Mouse (Mus musculus): ENCODE results near the gene Peak1. TPM values are rescaled to one million over a fixed set of nuclear protein-coding genes. Genes with fewer than 3 reads are reported as not detected.

Gene Peak1
- polyA plus RNA-seq, 1 experiment from 2014 or later = 5.5 TPM

- Histone ChIP-seq H3K36me3 (ENCODE audit: control insufficient read depth, insufficient read depth) (no peaks in the 10 kb centered on the region), H3K4me1 (replicated peaks; ENCODE audit: control insufficient read depth, insufficient read depth, low read length) (no peaks in the 10 kb centered on the region), H3K27ac (ENCODE audit: low read length) (no peak overlapping the region), H3K9ac (replicated peaks; ENCODE audit: low read depth, low read length) (no peak overlapping the region), H3K27me3 (replicated peaks; ENCODE audit: control insufficient read depth, insufficient read depth, low read length) (no peaks in the 10 kb centered on the region), H3K4me3 (replicated peaks; ENCODE audit: low read length) (no peak overlapping the region), H3K9me3 (ENCODE audit: control insufficient read depth, low read length) (no peaks in the 10 kb centered on the region), H3K4me2 (ENCODE audit: low read length) (no peak overlapping the region)
- ATAC-seq = no peak
- WGBS = 84% methylated on average over 8 of the region's 8 CpGs
Measured at GRCm38 (mm10) chr9:56244336-56244735, 173.5 kb downstream of the Peak1 start.

DNA sequence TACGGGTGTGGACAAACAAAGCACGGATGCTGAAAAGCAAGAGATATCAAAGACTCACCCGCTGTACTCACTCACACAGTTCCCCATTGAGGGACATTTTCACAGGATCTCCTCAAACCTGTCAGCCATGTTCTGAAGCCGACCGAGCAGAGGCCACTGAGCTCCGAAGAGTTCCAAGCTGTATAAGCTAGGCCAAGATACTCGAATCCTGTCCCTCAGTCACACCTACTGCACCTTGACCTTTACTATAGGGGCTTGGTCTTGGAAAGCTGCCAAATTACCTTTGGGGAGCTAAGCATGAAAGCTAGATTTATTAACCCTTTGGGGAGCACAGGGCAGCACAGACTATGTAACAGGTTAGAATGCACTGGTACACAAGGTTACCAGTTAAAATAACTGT lies 174.0 kb downstream of the Peak1 start:
- 85% methylated on average over 7 of the region's 7 CpGs for WGBS
- H3K4me2 ChIP-seq (ENCODE audit: low read length) = no peak overlapping the region
- H3K4me1 ChIP-seq (replicated peaks; ENCODE audit: control insufficient read depth, insufficient read depth, low read length) = no peaks in the 10 kb centered on the region
- no peak overlapping the region for H3K9ac ChIP-seq (replicated peaks; ENCODE audit: low read depth, low read length)
- H3K4me3 ChIP-seq (replicated peaks; ENCODE audit: low read length) = no peak overlapping the region
- ATAC-seq = no peak
- H3K27ac ChIP-seq (ENCODE audit: low read length) = no peak overlapping the region
- no peaks in the 10 kb centered on the region for H3K9me3 ChIP-seq (ENCODE audit: control insufficient read depth, low read length)
- no peaks in the 10 kb centered on the region for H3K36me3 ChIP-seq (ENCODE audit: control insufficient read depth, insufficient read depth)
- H3K27me3 ChIP-seq (replicated peaks; ENCODE audit: control insufficient read depth, insufficient read depth, low read length) = no peaks in the 10 kb centered on the region

- H3K9me3 ChIP-seq (ENCODE audit: control insufficient read depth, low read length) = no peaks in the 10 kb centered on the region
Measured at GRCm38 (mm10) chr9:56242686-56243085, 175.2 kb downstream of the Peak1 start.

DNA sequence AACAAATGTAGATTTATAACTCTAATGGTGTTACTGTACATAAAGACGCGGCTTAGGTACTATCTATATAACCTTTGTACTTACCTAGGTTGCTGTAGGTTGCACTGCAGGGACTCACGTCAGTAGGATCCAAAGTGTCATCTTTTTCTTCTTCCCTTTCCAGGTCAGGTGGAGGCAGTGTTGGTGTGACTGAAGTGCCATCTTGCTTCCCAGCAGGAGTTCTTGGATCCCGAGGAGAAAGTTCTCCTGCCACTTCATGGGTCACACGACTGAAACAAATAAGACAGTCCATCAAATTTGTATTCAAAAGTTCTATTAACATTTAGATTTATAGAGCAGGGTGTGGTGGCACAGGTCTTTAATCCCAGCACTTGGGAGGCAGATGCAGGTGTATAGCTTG lies 176.8 kb downstream of the Peak1 start:
- Histone ChIP-seq H3K9me3 (ENCODE audit: control insufficient read depth, low read length) (no peaks in the 10 kb centered on the region), H3K36me3 (ENCODE audit: control insufficient read depth, insufficient read depth) (no peaks in the 10 kb centered on the region), H3K4me2 (ENCODE audit: low read length) (no peak overlapping the region), H3K4me1 (replicated peaks; ENCODE audit: control insufficient read depth, insufficient read depth, low read length) (peaks cover under 1% of the 10 kb centered on the region; the same call in 1 of the 2 replicates), H3K9ac (replicated peaks; ENCODE audit: low read depth, low read length) (no peak overlapping the region), H3K27me3 (replicated peaks; ENCODE audit: control insufficient read depth, insufficient read depth, low read length) (no peaks in the 10 kb centered on the region), H3K27ac (ENCODE audit: low read length) (no peak overlapping the region), H3K4me3 (replicated peaks; ENCODE audit: low read length) (no peak overlapping the region)
- ATAC-seq = no peak
- 87% methylated on average over 5 of the region's 5 CpGs for WGBS

More at GRCm38 (mm10) chr9:56242686-56243085, 175.2 kb downstream of the Peak1 start:
- Histone ChIP-seq H3K4me3 (replicated peaks; ENCODE audit: low read length) (no peak overlapping the region), H3K9ac (replicated peaks; ENCODE audit: low read depth, low read length) (no peak overlapping the region), H3K36me3 (ENCODE audit: control insufficient read depth, insufficient read depth) (no peaks in the 10 kb centered on the region), H3K27me3 (replicated peaks; ENCODE audit: control insufficient read depth, insufficient read depth, low read length) (no peaks in the 10 kb centered on the region), H3K4me2 (ENCODE audit: low read length) (no peak overlapping the region), H3K4me1 (replicated peaks; ENCODE audit: control insufficient read depth, insufficient read depth, low read length) (no peaks in the 10 kb centered on the region), H3K27ac (ENCODE audit: low read length) (no peak overlapping the region)
- ATAC-seq = no peak
- WGBS = 82% methylated on average over 3 of the region's 3 CpGs

GRCm38 (mm10) chr9:56235871-56236298 lies 182.0 kb downstream of the Peak1 start:
- Histone ChIP-seq H3K4me1 (replicated peaks; ENCODE audit: control insufficient read depth, insufficient read depth, low read length) (peaks cover 7% of the 10 kb centered on the region; the same call in 1 of the 2 replicates), H3K27me3 (replicated peaks; ENCODE audit: control insufficient read depth, insufficient read depth, low read length) (no peaks in the 10 kb centered on the region), H3K9ac (replicated peaks; ENCODE audit: low read depth, low read length) (no peak overlapping the region), H3K4me2 (ENCODE audit: low read length) (no peak overlapping the region), H3K4me3 (replicated peaks; ENCODE audit: low read length) (no peak overlapping the region), H3K27ac (ENCODE audit: low read length) (no peak overlapping the region), H3K9me3 (ENCODE audit: control insufficient read depth, low read length) (no peaks in the 10 kb centered on the region), H3K36me3 (ENCODE audit: control insufficient read depth, insufficient read depth) (no peaks in the 10 kb centered on the region)
- 20% methylated on average over 6 of the region's 6 CpGs for WGBS
- 0 out of 2 replicates have a peak, but pooled peaks have one; percentile 36 for ATAC-seq

DNA sequence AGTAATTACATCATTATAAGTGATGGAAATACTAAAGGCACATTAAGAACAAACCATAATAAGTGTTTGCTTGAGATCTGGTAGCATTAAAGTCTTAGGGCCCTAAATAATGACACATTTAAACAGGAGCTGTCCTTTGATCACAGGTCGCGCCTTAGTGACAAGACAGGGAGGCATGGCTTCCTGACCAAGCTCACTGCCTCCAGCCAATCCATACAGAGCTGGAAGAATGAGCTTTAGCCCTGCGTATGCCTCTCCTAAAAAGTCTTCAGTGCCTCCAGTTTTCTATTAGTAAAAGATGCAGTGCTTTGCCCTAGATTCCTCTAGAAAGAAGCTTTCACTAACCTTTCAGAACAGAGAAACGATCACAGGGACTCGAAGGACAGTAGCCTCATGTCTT lies 182.6 kb downstream of the Peak1 start:
- Histone ChIP-seq H3K27me3 (replicated peaks; ENCODE audit: control insufficient read depth, insufficient read depth, low read length) (no peaks in the 10 kb centered on the region), H3K9ac (replicated peaks; ENCODE audit: low read depth, low read length) (no peak overlapping the region), H3K27ac (ENCODE audit: low read length) (no peak overlapping the region), H3K4me3 (replicated peaks; ENCODE audit: low read length) (no peak overlapping the region), H3K9me3 (ENCODE audit: control insufficient read depth, low read length) (no peaks in the 10 kb centered on the region), H3K4me2 (ENCODE audit: low read length) (no peak overlapping the region), H3K36me3 (ENCODE audit: control insufficient read depth, insufficient read depth) (no peaks in the 10 kb centered on the region), H3K4me1 (replicated peaks; ENCODE audit: control insufficient read depth, insufficient read depth, low read length) (peaks cover 7% of the 10 kb centered on the region; the same call in 1 of the 2 replicates)
- WGBS = 82% methylated on average over 5 of the region's 5 CpGs
- ATAC-seq = no peak

GRCm38 (mm10) chr9:56234561-56234960 lies 183.3 kb downstream of the Peak1 start:
- no peaks in the 10 kb centered on the region for H3K27me3 ChIP-seq (replicated peaks; ENCODE audit: control insufficient read depth, insufficient read depth, low read length)
- H3K36me3 ChIP-seq (ENCODE audit: control insufficient read depth, insufficient read depth) = no peaks in the 10 kb centered on the region
- H3K9ac ChIP-seq (replicated peaks; ENCODE audit: low read depth, low read length) = no peak overlapping the region
- H3K9me3 ChIP-seq (ENCODE audit: control insufficient read depth, low read length) = no peaks in the 10 kb centered on the region
- no peak overlapping the region for H3K27ac ChIP-seq (ENCODE audit: low read length)
- 89% methylated on average over 3 of the region's 3 CpGs for WGBS
- no peak overlapping the region for H3K4me2 ChIP-seq (ENCODE audit: low read length)
- ATAC-seq = no peak
- peaks cover 7% of the 10 kb centered on the region; the same call in 1 of the 2 replicates for H3K4me1 ChIP-seq (replicated peaks; ENCODE audit: control insufficient read depth, insufficient read depth, low read length)
- no peak overlapping the region for H3K4me3 ChIP-seq (replicated peaks; ENCODE audit: low read length)

DNA sequence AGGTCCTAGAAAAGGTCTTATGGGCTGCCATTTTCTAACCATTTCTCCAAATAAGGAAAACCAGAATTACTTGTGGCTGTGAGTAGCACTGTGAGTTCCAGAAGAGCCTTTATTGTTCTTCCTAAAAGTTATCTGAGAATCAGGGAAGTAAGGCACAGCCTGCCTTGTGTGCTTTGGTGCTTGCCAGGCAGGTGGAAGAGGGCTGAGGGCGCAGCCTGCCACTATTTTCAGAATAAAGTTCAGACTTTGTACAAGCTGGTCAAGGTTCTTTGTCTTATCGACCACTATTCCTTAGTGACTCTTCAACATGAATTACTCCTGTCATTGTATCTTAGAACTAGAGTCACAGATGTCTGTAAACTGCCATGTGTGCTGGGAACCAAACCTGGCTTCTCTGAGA lies 184.6 kb downstream of the Peak1 start:
- no peak for ATAC-seq
- 85% methylated on average over 2 of the region's 2 CpGs for WGBS
- Histone ChIP-seq H3K36me3 (ENCODE audit: control insufficient read depth, insufficient read depth) (no peaks in the 10 kb centered on the region), H3K4me1 (replicated peaks; ENCODE audit: control insufficient read depth, insufficient read depth, low read length) (peaks cover 7% of the 10 kb centered on the region; the same call in 1 of the 2 replicates), H3K9ac (replicated peaks; ENCODE audit: low read depth, low read length) (no peak overlapping the region), H3K27ac (ENCODE audit: low read length) (no peak overlapping the region), H3K4me2 (ENCODE audit: low read length) (no peak overlapping the region), H3K27me3 (replicated peaks; ENCODE audit: control insufficient read depth, insufficient read depth, low read length) (no peaks in the 10 kb centered on the region), H3K9me3 (ENCODE audit: control insufficient read depth, low read length) (no peaks in the 10 kb centered on the region), H3K4me3 (replicated peaks; ENCODE audit: low read length) (no peak overlapping the region)

GRCm38 (mm10) chr9:56230906-56231305 lies 187.0 kb downstream of the Peak1 start:
- no peak overlapping the region for H3K9ac ChIP-seq (replicated peaks; ENCODE audit: low read depth, low read length)
- peaks cover 5% of the 10 kb centered on the region; the same call in 1 of the 2 replicates for H3K4me1 ChIP-seq (replicated peaks; ENCODE audit: control insufficient read depth, insufficient read depth, low read length)
- ATAC-seq = no peak
- no peak overlapping the region for H3K4me3 ChIP-seq (replicated peaks; ENCODE audit: low read length)
- H3K4me2 ChIP-seq (ENCODE audit: low read length) = no peak overlapping the region
- no peaks in the 10 kb centered on the region for H3K36me3 ChIP-seq (ENCODE audit: control insufficient read depth, insufficient read depth)
- H3K9me3 ChIP-seq (ENCODE audit: control insufficient read depth, low read length) = no peaks in the 10 kb centered on the region
- H3K27ac ChIP-seq (ENCODE audit: low read length) = no peak overlapping the region
- H3K27me3 ChIP-seq (replicated peaks; ENCODE audit: control insufficient read depth, insufficient read depth, low read length) = no peaks in the 10 kb centered on the region

DNA sequence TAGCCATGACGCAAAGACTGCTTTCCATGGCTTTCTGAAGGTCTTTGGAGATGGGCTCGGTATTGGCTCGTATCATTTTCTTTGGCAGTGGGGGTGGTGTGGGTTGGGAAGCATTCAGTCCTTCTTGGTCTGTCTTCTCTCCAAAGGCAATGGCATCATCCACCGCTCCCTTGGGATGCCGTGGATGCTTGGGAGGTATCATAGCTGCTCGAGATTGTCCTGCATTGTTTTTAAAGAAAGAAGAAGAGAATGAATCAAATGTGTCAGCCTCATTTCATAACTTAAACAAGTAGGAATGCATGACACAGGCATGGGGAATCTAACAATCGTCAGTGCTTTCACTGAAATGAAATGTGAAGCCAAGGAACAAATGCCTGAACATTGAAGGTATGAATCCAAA lies 190.2 kb downstream of the Peak1 start:
- Histone ChIP-seq H3K9me3 (ENCODE audit: control insufficient read depth, low read length) (no peaks in the 10 kb centered on the region), H3K4me2 (ENCODE audit: low read length) (no peak overlapping the region), H3K9ac (replicated peaks; ENCODE audit: low read depth, low read length) (no peak overlapping the region), H3K27me3 (replicated peaks; ENCODE audit: control insufficient read depth, insufficient read depth, low read length) (0 out of 2 replicates have a peak, but pooled peaks cover 3% of the 10 kb centered on the region), H3K36me3 (ENCODE audit: control insufficient read depth, insufficient read depth) (no peaks in the 10 kb centered on the region), H3K4me3 (replicated peaks; ENCODE audit: low read length) (no peak overlapping the region), H3K27ac (ENCODE audit: low read length) (no peak overlapping the region), H3K4me1 (replicated peaks; ENCODE audit: control insufficient read depth, insufficient read depth, low read length) (no peaks in the 10 kb centered on the region)
- no peak for ATAC-seq
- 95% methylated on average over 7 of the region's 7 CpGs for WGBS

All from forebrain, embryonic 16.5 days (tissue).